Mouse (Mus musculus) forebrain, embryonic 15.5 days (tissue): ENCODE results near the gene 4931414P19Rik. TPM values are rescaled to one million over a fixed set of nuclear protein-coding genes. Genes with fewer than 3 reads are reported as not detected.

Source experiments
- ATAC-seq: fragments of 200-750 bp; cut with Nextera tagmentation; replicated peaks from 2 replicates; pipeline ENCODE4 v1.8.0; 2017; ENCODE audit warnings: mild to moderate bottlenecking, moderate TSS enrichment, moderate library complexity
- H3K27ac ChIP-seq: fragments of 300-500 bp; sonication (generic); replicated peaks from 2 replicates; pipeline ENCODE4 v1.5.1; 2015; ENCODE audit warnings: mild to moderate bottlenecking, inconsistent platforms
- H3K27me3 ChIP-seq: fragments of 300-500 bp; sonication (generic); 2 replicates; pipeline ENCODE4 v1.6.1; 2015; ENCODE audit warnings: inconsistent platforms
- H3K36me3 ChIP-seq: fragments of 300-500 bp; sonication (generic); 2 replicates; pipeline ENCODE4 v1.6.1; 2015; ENCODE audit warnings: mild to moderate bottlenecking, inconsistent platforms
- H3K4me1 ChIP-seq: fragments of 300-500 bp; sonication (generic); 2 replicates; pipeline ENCODE4 v1.6.1; 2015; ENCODE audit warnings: inconsistent platforms
- H3K4me2 ChIP-seq: fragments of 300-500 bp; sonication (generic); replicated peaks from 2 replicates; pipeline ENCODE4 v1.6.1; 2015; ENCODE audit warnings: mild to moderate bottlenecking, inconsistent platforms
- H3K4me3 ChIP-seq: fragments of 300-500 bp; sonication (generic); 2 replicates; pipeline ENCODE4 v1.5.1; 2015; ENCODE audit warnings: mild to moderate bottlenecking, inconsistent platforms
- H3K9ac ChIP-seq: fragments of 300-500 bp; sonication (generic); replicated peaks from 2 replicates; pipeline ENCODE4 v1.6.1; 2015; ENCODE audit warnings: mild to moderate bottlenecking, inconsistent platforms
- H3K9me3 ChIP-seq: fragments of 300-500 bp; sonication (generic); 2 replicates; pipeline ENCODE4 v1.6.1; 2016; ENCODE audit warnings: inconsistent platforms
- WGBS: fragments of 180-500 bp; shearing (Covaris S2); methylation state at CpG from one replicate; pipeline ENCODE4 v1.1.7; 2015; ENCODE audit warnings: mixed read lengths; 5-methylcytosine and 5-hydroxymethylcytosine counted together
- polyA plus RNA-seq: library from polyadenylated mRNA; unstranded; fragments of >200 nt; fragmentation: Nextera tagmentation; extraction: Ambion mirVana; gene quantifications from 2 replicates; pipeline ENCODE4 v1.2.1, GENCODE M21; 2015

Gene 4931414P19Rik
- 8.0 and 8.9 TPM in 2 replicates for polyA plus RNA-seq

- peak within 1 kb of the TSS; percentile 61 for H3K27ac ChIP-seq
- no peaks in the 10 kb centered on the region for H3K36me3 ChIP-seq
- WGBS = under 1% methylated on average over 39 of the region's 39 CpGs
- peaks cover 24% of the 10 kb centered on the region for H3K4me1 ChIP-seq
- peak within 1 kb of the TSS; percentile 50 for H3K4me2 ChIP-seq
- peak within 1 kb of the TSS; percentile 45 for H3K4me3 ChIP-seq
- no peaks in the 10 kb centered on the region for H3K27me3 ChIP-seq
- peak; percentile 20; the same call in 1 of the 2 replicates for ATAC-seq
- H3K9ac ChIP-seq = peak within 1 kb of the TSS; percentile 40
- no peaks in the 10 kb centered on the region for H3K9me3 ChIP-seq
These were observed at the start of gene 4931414P19Rik for GRCm38 (mm10) chr14:54605752-54606321. TSS of gene 4931414P19Rik (minus strand) at chr14:54605993.

GRCm38 (mm10) chr14:54653496-54653895 lies 47.7 kb upstream of the 4931414P19Rik start:
- peak overlapping the region; percentile 86 for H3K27ac ChIP-seq
- peak; percentile 81 for ATAC-seq
- peak overlapping the region; percentile 93 for H3K4me2 ChIP-seq
- peak overlapping the region; percentile 74 for H3K9ac ChIP-seq
- under 1% methylated on average over 12 of the region's 12 CpGs for WGBS
- H3K36me3 ChIP-seq = peaks cover 60% of the 10 kb centered on the region
- no peaks in the 10 kb centered on the region for H3K27me3 ChIP-seq
- H3K4me1 ChIP-seq = peaks cover 46% of the 10 kb centered on the region
- no peaks in the 10 kb centered on the region for H3K9me3 ChIP-seq
- H3K4me3 ChIP-seq = peak overlapping the region; percentile 70

- peak overlapping the region; percentile 74 for H3K9ac ChIP-seq
- H3K36me3 ChIP-seq = peaks cover 60% of the 10 kb centered on the region
- no peak; the same call in 1 of the 2 replicates for ATAC-seq
- 0% methylated on average over 7 of the region's 7 CpGs for WGBS
- peak overlapping the region; percentile 70 for H3K4me3 ChIP-seq
- H3K27me3 ChIP-seq = no peaks in the 10 kb centered on the region
- H3K4me2 ChIP-seq = peak overlapping the region; percentile 93
- peaks cover 53% of the 10 kb centered on the region for H3K4me1 ChIP-seq
- no peaks in the 10 kb centered on the region for H3K9me3 ChIP-seq
- peak overlapping the region; percentile 86 for H3K27ac ChIP-seq
These were observed 47.0 kb upstream of the 4931414P19Rik start for GRCm38 (mm10) chr14:54652787-54653186.

GRCm38 (mm10) chr14:54651556-54651955 lies 45.8 kb upstream of the 4931414P19Rik start:
- WGBS = 62% methylated on average over 4 of the region's 4 CpGs
- Histone ChIP-seq H3K4me1 (peaks cover 53% of the 10 kb centered on the region), H3K4me3 (0 out of 2 replicates have a peak overlapping the region, but pooled peaks have one; percentile 6)

GRCm38 (mm10) chr14:54650621-54651454 lies 45.0 kb upstream of the 4931414P19Rik start:
- Histone ChIP-seq H3K4me2 (peak overlapping the region; percentile 93), H3K9ac (no peak overlapping the region), H3K4me3 (0 out of 2 replicates have a peak overlapping the region, but pooled peaks have one; percentile 6), H3K4me1 (peaks cover 53% of the 10 kb centered on the region), H3K27me3 (no peaks in the 10 kb centered on the region), H3K36me3 (peaks cover 60% of the 10 kb centered on the region), H3K9me3 (no peaks in the 10 kb centered on the region), H3K27ac (peak overlapping the region; percentile 86; the same call in 1 of the 2 replicates)
- 64% methylated on average over 23 of the region's 23 CpGs for WGBS
- peak; percentile 40 for ATAC-seq

More at GRCm38 (mm10) chr14:54651556-54651955, 45.8 kb upstream of the 4931414P19Rik start:
- no peak overlapping the region for H3K9ac ChIP-seq
- no peak for ATAC-seq
- no peaks in the 10 kb centered on the region for H3K9me3 ChIP-seq
- peak overlapping the region; percentile 86 for H3K27ac ChIP-seq
- no peaks in the 10 kb centered on the region for H3K27me3 ChIP-seq
- H3K36me3 ChIP-seq = peaks cover 60% of the 10 kb centered on the region
- peak overlapping the region; percentile 93 for H3K4me2 ChIP-seq

- Histone ChIP-seq H3K9me3 (no peaks in the 10 kb centered on the region), H3K36me3 (peaks cover 83% of the 10 kb centered on the region), H3K4me2 (no peak overlapping the region), H3K4me3 (no peak overlapping the region), H3K27me3 (no peaks in the 10 kb centered on the region), H3K27ac (no peak overlapping the region), H3K9ac (no peak overlapping the region), H3K4me1 (peaks cover 46% of the 10 kb centered on the region)
- ATAC-seq = no peak
- 82% methylated on average over 4 of the region's 4 CpGs for WGBS
These were observed 42.1 kb upstream of the 4931414P19Rik start for GRCm38 (mm10) chr14:54647900-54648299.

- H3K4me2 ChIP-seq = no peak overlapping the region
- no peaks in the 10 kb centered on the region for H3K27me3 ChIP-seq
- H3K4me1 ChIP-seq = peaks cover 38% of the 10 kb centered on the region
- H3K9ac ChIP-seq = no peak overlapping the region
- peaks cover 91% of the 10 kb centered on the region for H3K36me3 ChIP-seq
- WGBS = 91% methylated on average over 8 of the region's 8 CpGs
- H3K27ac ChIP-seq = no peak overlapping the region
- H3K9me3 ChIP-seq = no peaks in the 10 kb centered on the region
- H3K4me3 ChIP-seq = no peak overlapping the region
- no peak for ATAC-seq
These were observed 41.3 kb upstream of the 4931414P19Rik start for GRCm38 (mm10) chr14:54646898-54647636.

- WGBS = 95% methylated on average over 17 of the region's 17 CpGs
These were observed 40.7 kb upstream of the 4931414P19Rik start for GRCm38 (mm10) chr14:54646455-54646854.

DNA sequence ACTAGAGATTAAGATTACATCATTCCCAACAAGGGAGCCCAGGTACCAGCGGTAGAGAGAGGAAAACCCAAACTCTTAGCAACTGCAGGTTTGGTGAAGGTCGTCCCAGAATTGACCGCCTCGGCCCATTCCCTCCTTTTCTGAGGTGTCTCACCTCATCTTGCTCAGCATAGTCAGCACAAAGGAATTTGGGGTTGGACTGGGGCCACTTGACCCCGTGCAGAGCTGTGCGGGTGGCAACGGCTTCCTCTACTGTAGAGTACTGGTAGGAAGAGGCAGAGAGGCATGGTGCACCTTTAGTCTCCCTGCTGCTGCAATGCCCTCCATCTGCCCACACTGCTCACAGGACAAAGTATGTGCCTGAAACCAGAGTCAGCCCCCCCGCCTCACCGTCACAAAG lies 38.5 kb upstream of the 4931414P19Rik start:
- Histone ChIP-seq H3K27me3 (no peaks in the 10 kb centered on the region), H3K9ac (no peak overlapping the region), H3K4me1 (peaks cover 26% of the 10 kb centered on the region), H3K9me3 (no peaks in the 10 kb centered on the region), H3K27ac (no peak overlapping the region), H3K4me2 (no peak overlapping the region), H3K4me3 (no peak overlapping the region), H3K36me3 (peaks cover 69% of the 10 kb centered on the region)
- ATAC-seq = no peak
- WGBS = 86% methylated on average over 9 of the region's 9 CpGs

More at GRCm38 (mm10) chr14:54646455-54646854, 40.7 kb upstream of the 4931414P19Rik start:
- no peak overlapping the region for H3K9ac ChIP-seq
- no peaks in the 10 kb centered on the region for H3K27me3 ChIP-seq
- H3K36me3 ChIP-seq = peaks cover 87% of the 10 kb centered on the region
- H3K4me2 ChIP-seq = no peak overlapping the region
- H3K9me3 ChIP-seq = no peaks in the 10 kb centered on the region
- ATAC-seq = no peak
- peaks cover 32% of the 10 kb centered on the region for H3K4me1 ChIP-seq
- H3K4me3 ChIP-seq = no peak overlapping the region
- H3K27ac ChIP-seq = no peak overlapping the region

GRCm38 (mm10) chr14:54643011-54643410 lies 37.2 kb upstream of the 4931414P19Rik start:
- ATAC-seq = no peak
- Histone ChIP-seq H3K4me3 (no peak overlapping the region), H3K36me3 (peaks cover 61% of the 10 kb centered on the region), H3K27ac (no peak overlapping the region), H3K4me2 (no peak overlapping the region), H3K27me3 (no peaks in the 10 kb centered on the region), H3K9ac (no peak overlapping the region), H3K4me1 (peaks cover 25% of the 10 kb centered on the region), H3K9me3 (no peaks in the 10 kb centered on the region)
- 73% methylated on average over 2 of the region's 2 CpGs for WGBS

DNA sequence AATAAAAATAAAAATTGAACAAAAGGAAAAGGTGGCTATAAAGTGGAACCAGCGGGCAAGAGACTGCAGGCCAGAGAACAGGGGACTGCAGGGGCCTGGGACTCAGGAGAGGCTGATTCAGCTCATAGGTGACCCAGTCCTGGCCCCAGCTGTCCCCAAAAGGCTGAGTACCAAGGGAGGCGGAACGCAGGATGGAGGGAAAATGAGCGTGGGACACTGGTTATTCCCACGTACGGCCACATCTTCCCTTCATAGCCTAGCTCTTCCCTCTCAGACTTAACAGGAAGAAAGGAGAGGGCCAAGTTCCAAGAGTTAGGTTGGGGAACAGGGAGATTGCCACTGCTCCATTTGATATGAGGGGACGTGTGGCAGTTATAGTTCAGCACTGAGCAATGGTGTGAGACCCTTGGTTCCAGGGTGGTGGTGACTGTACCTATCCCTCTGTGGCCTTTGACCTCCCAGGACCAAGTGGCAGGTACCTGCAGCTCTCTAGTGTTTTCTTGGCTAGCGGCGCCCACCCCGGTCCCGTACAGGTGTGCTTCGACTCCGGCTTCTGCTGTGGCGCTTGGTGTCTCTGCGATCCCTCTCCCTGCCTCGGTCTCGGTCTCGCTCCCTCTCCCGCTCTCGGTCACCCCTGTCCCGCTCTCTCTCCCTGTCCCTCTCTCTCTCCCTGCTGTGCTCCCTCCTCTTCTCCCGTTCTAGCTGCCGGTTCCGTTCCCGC lies 36.6 kb upstream of the 4931414P19Rik start:
- Histone ChIP-seq H3K9ac (no peak overlapping the region), H3K4me1 (peaks cover 25% of the 10 kb centered on the region), H3K9me3 (no peaks in the 10 kb centered on the region), H3K27ac (peak overlapping the region; percentile 84), H3K27me3 (no peaks in the 10 kb centered on the region), H3K36me3 (peaks cover 58% of the 10 kb centered on the region), H3K4me2 (no peak overlapping the region), H3K4me3 (no peak overlapping the region)
- ATAC-seq = no peak
- 78% methylated on average over 25 of the region's 25 CpGs for WGBS
